Mouse (Mus musculus) CD4-positive, CD25-positive, alpha-beta regulatory T cell, adult 4 months (primary cell): ENCODE data around the gene Ptgfrn. TPM values are rescaled to one million over a fixed set of nuclear protein-coding genes. Genes with fewer than 3 reads are reported as not detected.

Source experiments
- ATAC-seq: one replicate; pipeline ENCODE4 v1.8.0; 2017
- polyA plus RNA-seq, 2 experiments: library from polyadenylated mRNA; unstranded; fragments of 100-300 nt; shearing (Covaris generic); gene quantifications; one replicate each; pipeline ENCODE4 v1.2.1; 2017

The Ptgfrn gene
- polyA plus RNA-seq, 2 experiments from 2014 or later = 0.73 to 1.0 TPM

DNA sequence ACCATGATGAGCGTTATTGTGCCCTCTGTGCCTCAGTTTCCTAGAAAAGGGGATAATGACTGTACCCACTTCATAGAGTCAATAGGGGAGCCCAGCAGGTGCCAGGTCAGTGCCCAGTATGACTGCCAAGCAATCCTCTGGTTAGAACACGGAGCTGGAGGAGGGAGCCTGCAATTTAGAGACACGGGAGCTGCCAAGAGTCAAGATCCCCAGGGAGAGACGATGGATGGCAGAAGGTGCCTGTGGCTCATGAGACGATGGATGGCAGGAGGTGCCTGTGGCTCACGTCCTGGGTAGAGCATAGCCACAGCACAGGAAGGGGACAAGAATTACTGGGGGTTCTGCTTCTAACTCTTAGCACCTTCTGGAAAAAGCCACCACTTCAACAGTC is 32.4 kb downstream of the Ptgfrn start:
- no peak for ATAC-seq

DNA sequence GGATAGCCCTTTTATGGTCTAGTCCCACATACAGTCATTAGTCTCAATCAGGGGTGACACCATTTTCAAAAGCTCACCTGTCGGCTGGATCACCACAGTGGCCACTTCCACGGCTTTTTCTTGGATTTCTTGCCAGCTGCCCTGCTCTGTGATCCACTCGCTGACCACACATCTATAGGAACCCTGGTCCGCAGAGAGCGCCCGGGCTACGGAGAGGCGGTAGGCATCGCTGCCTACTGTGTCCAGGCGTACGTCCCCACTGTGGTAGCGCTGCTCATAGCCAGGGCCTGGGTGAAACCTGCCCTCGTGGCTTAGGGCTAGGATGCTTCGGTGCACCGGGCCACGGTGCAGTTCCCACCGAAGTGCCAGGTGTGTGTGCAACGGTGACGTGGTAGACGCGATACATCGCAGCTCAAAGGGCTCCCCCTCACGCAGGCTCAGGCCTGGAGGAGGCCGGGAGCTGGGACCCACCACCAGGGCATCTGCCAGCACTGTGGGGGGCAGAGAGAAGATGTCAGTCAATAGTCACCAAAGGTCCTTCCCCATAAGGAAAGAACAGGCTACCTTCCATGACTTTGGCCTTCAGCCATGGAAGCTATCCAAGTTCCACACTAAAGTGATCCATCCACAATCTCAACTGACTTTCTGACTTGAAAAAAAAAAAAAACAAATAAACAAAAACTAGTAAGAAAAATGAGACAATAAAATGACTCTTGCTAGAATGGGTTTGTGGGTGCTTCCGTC is 32.9 kb downstream of the Ptgfrn start:
- no peak for ATAC-seq

- ATAC-seq = no peak
Measured at GRCm38 (mm10) chr3:101075866-101076265, 34.2 kb downstream of the Ptgfrn start.

GRCm38 (mm10) chr3:101073384-101073783 is 36.7 kb downstream of the Ptgfrn start:
- ATAC-seq = peak; percentile 57

DNA sequence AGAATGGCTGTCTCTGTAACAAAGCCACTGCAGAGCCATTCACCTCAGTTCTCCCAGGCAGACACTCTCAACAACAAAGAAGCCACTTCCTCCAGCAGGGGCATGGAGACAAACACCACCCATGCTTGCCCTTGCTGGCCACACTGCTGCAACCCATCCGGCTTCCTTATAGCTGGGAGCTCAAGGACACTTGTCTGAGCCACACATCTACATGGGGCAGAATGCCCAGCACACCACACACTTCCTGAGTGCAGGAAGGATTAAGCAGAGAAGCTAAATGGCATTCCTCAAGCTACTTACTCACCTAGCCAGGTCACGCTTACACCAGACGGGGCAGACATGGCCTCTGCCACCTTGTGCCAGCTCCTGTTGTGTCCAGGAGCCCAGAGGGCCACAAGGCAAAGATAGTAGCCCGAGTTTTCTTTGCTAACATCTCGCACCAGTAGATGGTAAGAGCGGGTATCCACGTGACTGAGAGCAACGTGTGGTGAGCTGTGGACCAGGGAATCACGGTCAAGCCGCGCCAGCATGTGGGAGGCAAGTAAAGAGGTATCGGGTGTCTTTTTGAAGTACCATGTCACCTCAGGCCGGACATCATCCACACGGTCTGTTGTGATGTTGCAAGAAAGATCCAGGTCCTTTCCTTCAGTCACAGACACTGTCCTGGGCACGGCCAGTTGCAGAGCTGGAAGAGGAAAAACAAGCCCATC is 37.4 kb downstream of the Ptgfrn start:
- no peak for ATAC-seq

DNA sequence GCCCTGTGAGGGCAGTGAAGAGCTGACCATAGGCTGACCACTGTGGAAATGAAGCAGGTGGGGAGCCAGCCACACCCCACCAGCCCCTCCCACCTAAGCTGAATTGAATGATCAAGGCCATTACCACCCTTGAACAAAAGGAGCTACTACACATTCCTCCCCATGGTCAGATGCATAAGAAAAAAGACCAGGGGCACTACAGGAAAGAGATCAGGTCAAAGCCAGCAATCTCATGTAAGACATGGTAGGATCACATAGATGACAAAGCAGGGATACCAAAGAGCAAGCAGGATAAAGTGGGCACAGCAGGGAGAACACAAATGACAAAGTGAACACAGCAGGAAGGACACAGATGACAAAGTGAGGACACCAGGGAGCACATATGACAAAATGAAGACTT is 38.5 kb downstream of the Ptgfrn start:
- no peak for ATAC-seq

DNA sequence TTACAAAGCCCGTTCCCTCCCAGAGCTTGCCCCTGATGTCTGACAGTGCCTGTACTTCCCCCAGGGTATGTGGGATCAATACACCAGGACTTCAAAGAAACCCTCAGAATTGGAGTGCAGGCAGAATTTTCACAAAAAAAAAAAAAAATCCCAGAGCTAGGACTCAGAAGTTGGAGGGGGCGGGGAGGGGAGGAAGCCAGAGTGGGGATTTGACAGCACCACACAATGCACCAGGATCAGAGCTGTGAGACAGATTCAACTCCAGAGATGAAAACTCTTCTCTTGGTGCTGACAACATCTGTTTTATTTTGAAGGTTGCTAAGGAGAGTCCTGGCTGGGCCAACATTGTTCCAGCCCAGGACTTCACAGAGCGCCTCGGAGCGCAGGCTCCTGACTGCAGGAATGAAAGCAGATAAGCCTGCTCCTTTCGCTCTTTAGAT is 39.3 kb downstream of the Ptgfrn start:
- ATAC-seq = no peak

DNA sequence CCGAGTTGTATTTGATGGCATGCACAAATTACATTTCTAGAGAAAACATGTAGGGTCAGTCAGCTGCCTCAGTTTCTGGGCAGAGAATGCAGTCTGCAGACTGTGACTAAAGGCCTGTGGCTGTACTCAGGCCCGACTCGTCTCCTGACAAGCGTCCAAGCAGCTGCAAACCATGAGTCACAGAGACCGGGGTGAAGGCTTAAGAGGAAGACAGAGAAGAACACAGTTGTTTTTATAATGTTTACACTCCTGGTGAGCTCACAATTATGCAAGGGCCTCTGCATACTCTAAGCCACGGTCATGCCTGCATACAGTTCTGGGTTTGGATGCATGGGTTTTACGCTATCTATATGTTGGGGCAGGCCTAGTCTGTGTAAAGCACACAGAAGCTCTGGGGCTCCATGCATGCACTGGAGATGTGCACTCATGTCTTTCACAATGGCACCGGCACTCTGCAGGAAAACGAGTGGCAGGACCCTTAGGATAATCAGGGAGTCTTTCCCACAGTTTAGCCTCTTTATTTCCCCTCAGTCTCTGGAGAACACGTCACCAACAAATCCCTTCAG is 39.8 kb downstream of the Ptgfrn start:
- ATAC-seq = no peak

DNA sequence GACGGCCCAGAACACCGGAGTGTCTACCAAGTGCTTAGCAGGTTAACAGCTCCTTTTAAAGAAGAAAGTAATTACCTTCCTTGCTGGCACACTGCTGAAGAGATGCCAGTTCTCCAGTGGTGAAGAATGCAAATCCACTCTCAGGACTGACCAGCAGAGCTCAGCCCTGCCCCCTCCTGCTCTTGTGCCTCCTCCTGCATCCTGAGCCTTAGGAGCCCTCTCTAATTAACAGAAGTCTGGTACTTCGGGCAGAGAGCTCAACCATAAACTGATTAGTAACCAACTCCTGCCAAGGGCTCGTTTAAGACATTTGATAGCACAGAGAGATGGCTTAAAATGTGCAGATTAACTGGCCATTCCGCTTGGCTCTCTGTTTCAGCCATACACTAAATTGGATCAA is 41.4 kb downstream of the Ptgfrn start:
- no peak for ATAC-seq

DNA sequence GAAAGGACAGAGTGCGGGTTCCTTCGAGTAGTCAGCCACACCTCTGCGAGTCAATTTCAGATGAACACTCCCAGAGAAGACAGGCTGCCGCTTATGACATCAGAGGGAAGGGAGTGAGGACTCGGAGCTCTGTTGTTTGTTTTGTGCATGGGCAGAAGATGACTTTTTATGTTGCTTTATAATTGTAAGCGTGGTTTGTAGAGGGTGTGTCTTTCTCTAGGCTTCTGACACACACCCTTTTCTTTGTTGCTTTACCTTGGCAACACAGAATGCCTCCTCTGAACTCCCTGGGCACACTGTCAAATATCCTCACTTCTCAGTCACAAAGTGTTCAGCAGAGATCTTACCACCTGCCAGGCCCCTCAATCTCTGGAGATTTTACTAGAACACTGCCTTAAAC is 43.9 kb downstream of the Ptgfrn start:
- peak; percentile 53 for ATAC-seq

DNA sequence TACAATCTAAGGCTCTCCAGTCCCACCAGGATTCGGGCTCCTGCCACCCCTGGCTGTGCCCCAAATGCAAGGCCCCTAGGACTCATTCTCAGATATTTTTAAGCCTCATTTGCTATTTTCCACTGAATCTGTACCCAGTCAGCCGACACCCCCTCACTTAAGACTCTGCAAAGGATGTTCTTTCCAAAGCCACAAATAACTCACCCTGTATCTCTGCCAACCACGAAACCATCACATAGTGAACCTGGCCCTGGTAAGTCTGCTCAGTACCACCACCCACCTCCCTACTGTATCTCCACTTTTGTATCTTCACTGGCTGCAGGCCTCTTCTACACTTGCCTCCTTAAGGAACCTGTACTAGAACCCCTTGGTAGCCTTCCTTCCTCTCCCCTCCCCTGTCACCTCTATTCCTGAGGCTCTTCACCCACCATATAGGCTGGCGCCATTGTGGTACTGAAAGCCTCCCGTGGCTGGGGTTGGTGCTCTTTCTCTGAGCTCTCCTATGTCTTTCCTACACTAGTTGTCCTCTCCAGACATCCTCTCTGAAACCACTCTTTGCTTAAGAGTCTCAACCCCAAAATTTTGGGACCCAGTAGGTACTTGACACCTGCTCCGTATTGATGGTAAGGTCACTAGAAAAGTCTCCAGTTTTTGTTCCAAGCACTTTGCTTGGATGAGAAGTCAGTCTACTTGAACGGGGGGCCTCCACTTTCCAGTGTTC is 48.1 kb downstream of the Ptgfrn start:
- ATAC-seq = peak; percentile 47

DNA sequence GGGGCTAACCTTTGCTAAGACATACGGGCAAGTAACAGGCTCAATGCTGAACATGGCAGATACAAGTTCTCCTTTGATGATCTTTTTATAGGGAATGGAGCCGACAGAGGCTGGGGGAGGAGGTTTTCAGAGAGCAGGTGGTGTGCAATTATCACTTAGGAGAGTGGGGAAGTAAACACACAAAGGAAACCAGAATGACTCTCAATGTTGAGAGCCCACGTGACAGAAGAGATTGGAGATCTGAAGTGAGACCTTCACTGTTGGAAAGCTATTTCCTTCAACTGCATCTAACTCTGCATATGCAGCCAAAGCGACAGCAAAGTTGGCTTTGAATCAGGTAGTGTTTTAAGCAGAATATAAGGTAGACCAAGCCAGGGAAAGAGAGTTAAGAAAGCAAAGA is 50.9 kb downstream of the Ptgfrn start:
- peak; percentile 79 for ATAC-seq

- ATAC-seq = no peak
Measured at GRCm38 (mm10) chr3:101058203-101058602, 51.9 kb downstream of the Ptgfrn start.

DNA sequence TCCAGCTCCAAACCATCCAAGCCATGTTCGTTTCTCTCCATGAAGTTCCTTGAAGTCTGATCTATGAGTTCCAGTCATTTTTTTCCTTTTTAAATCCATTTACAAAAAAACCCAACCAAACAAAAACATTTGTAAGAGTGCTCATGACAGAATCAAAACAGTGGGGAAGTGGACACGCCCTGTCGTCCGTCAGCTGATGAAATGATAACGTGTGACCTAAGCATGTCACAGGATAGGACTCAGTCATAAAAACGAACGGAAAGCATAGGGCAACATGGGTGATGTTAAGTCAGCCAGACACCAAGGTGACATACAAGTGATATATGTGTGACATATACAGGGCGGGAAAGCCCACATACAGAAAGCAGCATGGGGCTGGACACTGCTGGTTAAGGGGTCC is 54.9 kb downstream of the Ptgfrn start:
- no peak for ATAC-seq

DNA sequence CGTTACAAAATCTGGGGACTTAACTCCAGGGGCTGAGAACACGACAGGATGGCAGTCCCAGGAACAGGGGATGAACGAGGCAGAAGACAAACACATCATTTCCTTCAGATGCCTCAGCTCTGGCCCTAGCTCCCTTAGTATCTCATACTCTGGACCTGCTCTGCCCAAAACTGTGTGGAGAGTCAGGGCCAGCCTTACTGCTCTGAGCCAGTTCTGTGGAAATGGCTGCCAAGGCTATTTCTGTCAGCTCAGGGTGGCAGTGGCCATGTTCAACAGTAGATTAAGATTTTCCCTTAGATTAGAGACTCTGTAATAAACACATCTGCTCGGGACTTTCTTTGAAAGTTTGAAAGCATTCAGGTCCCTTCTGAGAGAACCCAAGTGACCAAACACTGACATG is 58.5 kb downstream of the Ptgfrn start:
- no peak for ATAC-seq

DNA sequence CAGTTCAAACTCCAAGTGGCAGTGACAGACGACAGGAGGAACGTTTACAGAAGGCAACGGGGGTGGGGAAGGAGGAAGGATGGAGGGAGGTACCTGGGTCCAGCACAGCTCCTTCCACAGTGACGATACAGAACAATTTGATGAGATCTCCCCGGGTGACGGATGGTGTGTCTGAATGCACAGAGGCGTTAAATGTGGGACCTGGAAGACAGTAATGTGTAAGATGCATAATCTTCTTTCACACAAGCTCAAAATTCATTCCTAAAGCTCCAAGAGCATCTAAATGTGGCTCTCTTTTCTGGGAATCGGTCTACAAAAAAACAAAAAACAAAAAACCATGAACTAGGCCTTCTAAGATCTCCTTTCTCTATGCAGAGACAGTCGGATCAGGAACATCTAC is 60.1 kb downstream of the Ptgfrn start:
- ATAC-seq = no peak

DNA sequence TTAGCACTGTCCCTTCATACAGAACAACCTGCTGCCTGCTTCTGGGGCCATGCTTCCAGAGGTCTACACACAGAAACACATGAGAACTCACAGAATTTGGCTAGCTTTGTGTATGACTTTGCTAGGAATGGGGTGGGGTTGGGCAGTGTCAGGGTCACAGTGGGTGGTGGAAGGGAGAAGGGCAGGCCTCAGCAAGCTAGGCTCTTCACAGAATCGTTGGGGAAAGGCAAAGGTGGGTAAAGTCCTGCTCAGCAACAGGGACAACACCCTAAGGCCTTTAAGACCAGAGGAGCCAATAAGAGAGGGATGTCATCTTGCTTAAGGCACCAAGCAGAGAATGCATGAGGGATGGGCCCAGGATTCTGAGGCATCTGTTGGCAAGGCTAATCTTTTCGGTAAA is 61.3 kb downstream of the Ptgfrn start:
- ATAC-seq = no peak

DNA sequence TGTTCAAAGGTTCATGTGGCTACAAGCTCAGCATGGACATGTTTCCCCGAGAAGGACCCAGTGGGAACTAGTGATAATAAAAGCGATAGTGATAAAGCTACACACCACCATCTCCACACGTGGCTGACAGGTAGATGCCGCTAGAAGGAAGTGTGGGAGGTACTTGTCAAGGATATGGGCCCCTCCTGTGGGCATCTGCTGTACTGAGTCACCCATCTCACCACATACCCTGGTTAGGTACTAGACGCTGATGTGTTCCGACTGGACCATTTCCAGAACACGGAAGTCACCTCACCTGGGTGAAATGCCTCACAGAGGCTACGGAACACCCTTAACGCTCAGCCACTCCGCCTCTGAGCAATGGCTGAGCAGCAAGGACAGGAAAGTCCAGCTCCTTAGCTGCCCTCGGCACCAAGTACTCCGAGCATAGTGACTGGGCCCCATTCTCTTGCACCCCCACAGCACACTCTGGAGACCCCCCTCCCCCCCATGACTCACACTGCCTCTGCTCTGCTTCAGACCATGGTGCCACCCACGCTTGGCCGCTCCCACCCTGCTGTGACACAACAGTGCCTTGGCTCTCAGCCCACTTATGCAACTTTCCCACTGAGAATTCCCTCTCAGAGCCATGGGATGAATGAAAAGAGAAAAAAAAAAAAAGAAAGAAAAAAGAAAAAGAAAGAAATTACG is 62.3 kb downstream of the Ptgfrn start:
- peak; percentile 97 for ATAC-seq

GRCm38 (mm10) chr3:101045431-101045830 is 64.6 kb downstream of the Ptgfrn start:
- no peak for ATAC-seq

- ATAC-seq = no peak
Measured at GRCm38 (mm10) chr3:101044686-101045085, 65.4 kb downstream of the Ptgfrn start.

DNA sequence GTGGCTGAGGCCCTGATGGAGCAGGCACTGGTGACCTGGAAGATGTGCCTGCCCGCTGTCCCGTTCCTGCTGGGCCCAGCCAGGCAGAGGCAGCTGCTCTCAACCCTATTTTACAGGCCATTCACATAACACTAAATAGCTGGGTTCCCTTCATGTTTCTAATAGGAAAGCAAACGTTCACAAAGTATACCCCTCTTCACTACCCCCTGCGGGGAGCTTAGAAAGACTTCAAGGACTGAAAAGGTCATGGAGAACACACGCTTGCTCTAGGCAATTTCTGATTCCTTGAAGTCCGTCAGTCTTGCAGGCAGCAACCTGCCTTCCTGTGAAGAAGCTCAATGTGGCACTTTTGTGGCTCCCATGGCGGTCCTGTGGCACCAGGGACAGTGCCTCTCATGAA is 68.1 kb downstream of the Ptgfrn start:
- no peak for ATAC-seq

DNA sequence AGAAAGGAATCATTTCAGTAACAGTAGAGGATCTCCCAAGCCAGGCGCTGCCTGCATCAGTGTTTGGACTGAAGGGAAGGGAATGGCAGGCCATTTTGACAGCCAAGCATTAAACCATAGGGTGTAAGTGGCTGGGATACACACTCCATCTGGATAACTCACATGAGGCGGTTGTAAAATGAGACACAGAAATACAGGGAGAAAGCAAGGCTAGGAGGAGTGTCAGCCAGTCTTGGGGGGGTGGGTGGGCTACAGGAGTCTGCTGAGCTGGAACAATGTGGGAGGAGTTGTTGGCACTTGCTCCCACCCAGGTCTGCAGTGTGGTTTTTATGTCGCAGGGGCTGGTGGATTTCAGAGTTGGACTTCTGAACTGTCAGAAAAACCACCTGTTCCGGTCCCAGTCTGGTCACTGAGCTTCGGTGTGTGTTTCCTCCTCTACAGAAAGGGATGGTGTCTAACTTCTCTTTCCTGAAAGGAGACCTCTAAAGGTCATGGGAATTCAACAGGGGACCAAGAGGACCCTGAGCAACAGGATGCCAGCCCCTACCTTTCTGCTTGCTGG is 72.0 kb downstream of the Ptgfrn start:
- ATAC-seq = no peak
